Mouse (Mus musculus): Measurements from ENCODE around the gene Cd83. TPM values are rescaled to one million over a fixed set of nuclear protein-coding genes. Genes with fewer than 3 reads are reported as not detected.

Cd83 gene
- total RNA-seq, 1 experiment: 0.76 TPM

- no peak overlapping the region for H3K4me3 ChIP-seq (ENCODE audit: insufficient read depth in 1 of 2, low read depth in 1 of 2, low read length in 2 of 2, poor library complexity in 1 of 2, severe bottlenecking in 1 of 2)
- H3K9me3 ChIP-seq (ENCODE audit: control insufficient read depth, insufficient read depth, low read depth, low read length): no peaks in the 10 kb centered on the region
- no peak overlapping the region for H3K9ac ChIP-seq (ENCODE audit: insufficient read depth, low read depth, low read length, poor library complexity, severe bottlenecking)
- TF ChIP-seq CHD2 (IDR thresholded peaks at IDR 0.05; ENCODE audit: low read depth, low read length): no peak
- no peak for TF ChIP-seq HCFC1 (IDR thresholded peaks at IDR 0.05; ENCODE audit: borderline replicate concordance, insufficient read depth, low read length)
- TF ChIP-seq ZC3H11A (IDR thresholded peaks at IDR 0.05; ENCODE audit: borderline replicate concordance, low read depth, low read length): no peak
- TF ChIP-seq ZNF384 (IDR thresholded peaks at IDR 0.05; ENCODE audit: low read depth, low read length): no peak
- no peak for TF ChIP-seq MAFK (IDR thresholded peaks at IDR 0.05; ENCODE audit: insufficient read depth, low read depth, low read length)
- in situ Hi-C loops (cut with MboI; ENCODE audit: low sequenced_read_pairs in 2 of 2, unreplicated experiment in 2 of 2): no loop called here
- no peak overlapping the region for H3K27ac ChIP-seq (ENCODE audit: insufficient read depth, low read depth, low read length, poor library complexity, severe bottlenecking)
- no peaks in the 10 kb centered on the region for H3K36me3 ChIP-seq (ENCODE audit: control insufficient read depth, insufficient read depth, low read length, poor library complexity, severe bottlenecking)
- no peak for DNase-seq (ENCODE audit: low read depth, low spot score)
- 0 out of 4 replicates have a peak, but pooled peaks cover 0 to 4% of the 10 kb centered on the region in 2 experiments for H3K4me1 ChIP-seq (ENCODE audit: control insufficient read depth in 2 of 2, insufficient read depth in 2 of 2, low read length in 2 of 2, poor library complexity in 1 of 2)
Measured at GRCm38 (mm10) chr13:43788071-43788470, 3.5 kb downstream of the Cd83 start.

DNA sequence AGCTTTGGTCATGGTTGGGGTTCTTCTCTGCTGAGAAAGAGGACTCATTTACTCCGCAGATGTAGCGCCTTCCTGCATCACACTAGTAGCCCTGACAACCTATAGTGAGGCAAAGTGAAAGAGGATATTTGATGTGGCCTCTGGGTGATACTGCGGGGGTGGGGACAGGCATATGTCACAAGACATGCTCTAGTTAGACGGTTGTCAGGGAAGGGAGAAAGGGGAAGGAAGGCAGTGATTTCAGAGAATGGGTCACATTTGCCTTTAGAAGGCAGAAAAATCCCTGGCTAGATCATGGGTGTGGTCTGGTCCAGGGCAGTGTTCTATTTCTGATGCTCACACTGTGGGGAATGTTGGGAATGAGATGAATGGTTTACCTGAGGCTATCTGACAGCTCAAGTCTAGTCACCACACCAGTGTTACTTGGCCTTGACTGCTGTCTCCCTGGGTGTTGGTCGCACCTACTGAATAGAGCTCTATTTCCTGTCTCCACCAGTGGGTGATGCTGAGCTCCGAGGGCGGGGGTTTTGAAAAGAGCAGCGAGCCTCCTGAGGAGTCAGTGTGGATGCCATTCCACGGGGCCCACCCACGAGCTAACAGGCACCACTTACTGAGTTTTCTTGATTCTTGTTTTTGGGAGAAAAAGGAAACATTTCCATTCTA lies 4.5 kb downstream of the Cd83 start:
- TF ChIP-seq CHD2 (IDR thresholded peaks at IDR 0.05; ENCODE audit: low read depth, low read length) (no peak), ZC3H11A (IDR thresholded peaks at IDR 0.05; ENCODE audit: borderline replicate concordance, low read depth, low read length) (no peak), MAFK (IDR thresholded peaks at IDR 0.05; ENCODE audit: insufficient read depth, low read depth, low read length) (no peak), HCFC1 (IDR thresholded peaks at IDR 0.05; ENCODE audit: borderline replicate concordance, insufficient read depth, low read length) (no peak), ZNF384 (IDR thresholded peaks at IDR 0.05; ENCODE audit: low read depth, low read length) (no peak)
- Histone ChIP-seq H3K9me3 (ENCODE audit: control insufficient read depth, insufficient read depth, low read depth, low read length) (no peaks in the 10 kb centered on the region), H3K4me3 (ENCODE audit: insufficient read depth in 1 of 2, low read depth in 1 of 2, low read length in 2 of 2, poor library complexity in 1 of 2, severe bottlenecking in 1 of 2) (no peak overlapping the region), H3K27ac (ENCODE audit: insufficient read depth, low read depth, low read length, poor library complexity, severe bottlenecking) (no peak overlapping the region), H3K4me1 (ENCODE audit: control insufficient read depth in 2 of 2, insufficient read depth in 2 of 2, low read length in 2 of 2, poor library complexity in 1 of 2) (0 out of 4 replicates have a peak, but pooled peaks cover 0 to 4% of the 10 kb centered on the region in 2 experiments), H3K36me3 (ENCODE audit: control insufficient read depth, insufficient read depth, low read length, poor library complexity, severe bottlenecking) (no peaks in the 10 kb centered on the region), H3K9ac (ENCODE audit: insufficient read depth, low read depth, low read length, poor library complexity, severe bottlenecking) (no peak overlapping the region)
- in situ Hi-C loops (cut with MboI; ENCODE audit: low sequenced_read_pairs in 2 of 2, unreplicated experiment in 2 of 2): no loop called here
- no peak for DNase-seq (ENCODE audit: low read depth, low spot score)

DNA sequence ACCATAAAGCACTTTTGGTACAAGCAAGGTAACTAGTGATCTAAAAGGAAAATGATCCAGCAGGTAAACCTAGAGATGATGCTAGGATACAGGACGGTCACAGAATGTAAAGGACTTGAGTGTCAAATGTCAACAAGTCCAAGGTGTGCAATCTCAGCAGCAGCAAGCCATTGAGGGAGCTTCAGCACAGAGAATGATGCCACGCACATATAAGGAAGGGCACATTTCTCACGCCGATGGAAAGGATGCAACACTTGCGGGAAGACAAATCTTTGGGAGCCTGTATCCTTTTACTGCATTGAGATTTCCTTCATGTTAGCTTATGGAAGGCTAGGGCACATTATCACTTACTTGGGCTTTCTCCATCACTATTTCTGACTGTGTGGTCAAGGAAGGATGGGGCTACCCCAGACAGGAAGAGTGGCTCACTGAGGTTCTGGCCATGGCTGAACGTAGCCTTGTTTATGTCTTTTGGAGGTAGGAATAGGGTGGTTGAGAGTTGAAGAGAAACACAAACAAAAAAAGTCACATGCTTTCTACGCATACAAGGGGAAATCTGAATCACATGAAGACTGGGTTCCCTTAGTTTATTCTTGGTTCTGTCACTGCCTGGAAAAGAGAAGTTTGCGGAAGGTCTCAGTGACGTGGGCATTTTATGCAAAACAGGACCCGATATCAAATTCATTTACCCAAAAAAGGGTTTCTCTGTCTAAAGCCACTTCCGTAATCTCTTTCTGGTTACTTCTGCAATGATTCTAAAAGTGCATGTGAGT lies 5.8 kb downstream of the Cd83 start:
- in situ Hi-C loops (cut with MboI; ENCODE audit: low sequenced_read_pairs in 2 of 2, unreplicated experiment in 2 of 2): no loop called here
- DNase-seq (ENCODE audit: low read depth, low spot score): no peak
- H3K9ac ChIP-seq (ENCODE audit: insufficient read depth, low read depth, low read length, poor library complexity, severe bottlenecking): no peak overlapping the region
- TF ChIP-seq HCFC1 (IDR thresholded peaks at IDR 0.05; ENCODE audit: borderline replicate concordance, insufficient read depth, low read length) (no peak), CHD2 (IDR thresholded peaks at IDR 0.05; ENCODE audit: low read depth, low read length) (no peak), ZNF384 (IDR thresholded peaks at IDR 0.05; ENCODE audit: low read depth, low read length) (no peak), MAFK (IDR thresholded peaks at IDR 0.05; ENCODE audit: insufficient read depth, low read depth, low read length) (no peak), ZC3H11A (IDR thresholded peaks at IDR 0.05; ENCODE audit: borderline replicate concordance, low read depth, low read length) (no peak)
- H3K4me3 ChIP-seq (ENCODE audit: insufficient read depth in 1 of 2, low read depth in 1 of 2, low read length in 2 of 2, poor library complexity in 1 of 2, severe bottlenecking in 1 of 2): no peak overlapping the region
- H3K4me1 ChIP-seq (ENCODE audit: control insufficient read depth in 2 of 2, insufficient read depth in 2 of 2, low read length in 2 of 2, poor library complexity in 1 of 2): 0 out of 4 replicates have a peak, but pooled peaks cover 0 to 3% of the 10 kb centered on the region in 2 experiments
- H3K27ac ChIP-seq (ENCODE audit: insufficient read depth, low read depth, low read length, poor library complexity, severe bottlenecking): no peak overlapping the region
- H3K36me3 ChIP-seq (ENCODE audit: control insufficient read depth, insufficient read depth, low read length, poor library complexity, severe bottlenecking): no peaks in the 10 kb centered on the region
- no peaks in the 10 kb centered on the region for H3K9me3 ChIP-seq (ENCODE audit: control insufficient read depth, insufficient read depth, low read depth, low read length)

DNA sequence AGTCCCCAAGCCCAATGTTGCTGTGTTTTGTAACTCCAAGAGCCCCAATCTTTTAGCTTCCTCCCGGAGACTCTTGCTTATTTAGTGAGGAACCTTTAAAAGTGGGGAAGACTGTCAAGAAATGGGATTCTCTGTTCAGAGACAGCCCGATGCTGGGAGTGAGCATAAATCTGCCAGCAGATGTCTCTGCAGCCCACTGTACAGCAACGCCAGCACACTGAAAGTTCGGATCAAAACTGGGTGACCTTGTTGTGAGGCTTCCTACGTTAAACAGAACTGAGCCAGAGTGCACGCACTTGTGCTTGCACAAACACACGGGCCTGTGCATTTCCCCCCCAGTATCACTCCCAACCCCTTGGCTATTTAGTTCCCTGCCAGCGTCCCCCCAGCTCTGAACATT lies 10.8 kb downstream of the Cd83 start:
- no peak for DNase-seq (ENCODE audit: low read depth, low spot score)
- peak; percentile 15; the same call in 1 of the 2 replicates for TF ChIP-seq ZC3H11A (IDR thresholded peaks at IDR 0.05; ENCODE audit: borderline replicate concordance, low read depth, low read length)
- no peak for TF ChIP-seq CHD2 (IDR thresholded peaks at IDR 0.05; ENCODE audit: low read depth, low read length)
- no peak for TF ChIP-seq HCFC1 (IDR thresholded peaks at IDR 0.05; ENCODE audit: borderline replicate concordance, insufficient read depth, low read length)
- no peak for TF ChIP-seq ZNF384 (IDR thresholded peaks at IDR 0.05; ENCODE audit: low read depth, low read length)
- H3K9me3 ChIP-seq (ENCODE audit: control insufficient read depth, insufficient read depth, low read depth, low read length): no peaks in the 10 kb centered on the region
- no peak overlapping the region for H3K27ac ChIP-seq (ENCODE audit: insufficient read depth, low read depth, low read length, poor library complexity, severe bottlenecking)
- in situ Hi-C loops (cut with MboI; ENCODE audit: low sequenced_read_pairs in 2 of 2, unreplicated experiment in 2 of 2): no loop called here
- no peak overlapping the region for H3K4me3 ChIP-seq (ENCODE audit: insufficient read depth in 1 of 2, low read depth in 1 of 2, low read length in 2 of 2, poor library complexity in 1 of 2, severe bottlenecking in 1 of 2)
- no peaks in the 10 kb centered on the region for H3K36me3 ChIP-seq (ENCODE audit: control insufficient read depth, insufficient read depth, low read length, poor library complexity, severe bottlenecking)
- no peak overlapping the region for H3K9ac ChIP-seq (ENCODE audit: insufficient read depth, low read depth, low read length, poor library complexity, severe bottlenecking)
- H3K4me1 ChIP-seq (ENCODE audit: control insufficient read depth in 2 of 2, insufficient read depth in 2 of 2, low read length in 2 of 2, poor library complexity in 1 of 2): no peaks in the 10 kb centered on the region

Data from ES-E14 (cell line).